Mouse (Mus musculus): ENCODE measurements at regions not wholly inside any gene's neighbourhood (a gene's known extent, or its start where the extent isn't known, plus 50 kb on each side); places are given as distances from the start of the nearest gene placed in this dataset.
A peak's percentile ranks its signal among the peaks of the same experiment; 100 is the strongest.

GRCm38 (mm10) chr3:155246628-155247027 lies 153.4 kb downstream of the Lrriq3 start:
- TF ChIP-seq EP300 (IDR thresholded peaks at IDR 0.05; ENCODE audit: low read length) (no peak), NELFE (IDR thresholded peaks at IDR 0.05; ENCODE audit: low read depth, low read length) (no peak), TCF12 (IDR thresholded peaks at IDR 0.05; ENCODE audit: low read depth, low read length) (no peak), ZNF384 (IDR thresholded peaks at IDR 0.05; ENCODE audit: low read depth, low read length) (no peak), MAFK (IDR thresholded peaks at IDR 0.05; ENCODE audit: insufficient replicate concordance, low read length) (no peak)
- dilution Hi-C loops (cut with MboI; ENCODE audit: extremely low pct_ligation_motif_present, extremely low pct_unique_long_range_greater_than_20kb, low sequenced_read_pairs) (no loop called here), in situ Hi-C loops (cut with MboI; ENCODE audit: low pct_ligation_motif_present, low pct_unique_long_range_greater_than_20kb, low sequenced_read_pairs) (loop anchor here (10.0 to 25.0 kb wide), 2 partner anchors 108 to 584 kb away; partner anchors contain the start of gene Erich3)
- H3K27ac ChIP-seq (ENCODE audit: insufficient read depth, low read depth) = no peak overlapping the region
- no peak overlapping the region for H3K4me3 ChIP-seq (replicated peaks in 1 of 3; ENCODE audit: low read depth in 2 of 3, low read length in 2 of 3, poor library complexity in 1 of 3)
- H3K4me2 ChIP-seq (ENCODE audit: insufficient read depth, low read depth, poor library complexity, severe bottlenecking) = no peak overlapping the region
- H3K4me1 ChIP-seq (ENCODE audit: control insufficient read depth in 1 of 2, insufficient read depth in 2 of 2) = peaks cover 17 to 67% of the 10 kb centered on the region in 2 experiments
- H3K79me2 ChIP-seq (replicated peaks; ENCODE audit: control insufficient read depth, extremely low read depth, insufficient read depth, poor library complexity, severe bottlenecking) = no peaks in the 10 kb centered on the region
- no peaks in the 10 kb centered on the region for H3K27me3 ChIP-seq (replicated peaks)
- DNase-seq (ENCODE audit: extremely low read depth) = no peak
- peaks cover 2% of the 10 kb centered on the region for H3K9me3 ChIP-seq (replicated peaks; ENCODE audit: low read length)
- no peak overlapping the region for H3K9ac ChIP-seq (ENCODE audit: insufficient read depth, low read depth)
- no peaks in the 10 kb centered on the region for H3K36me3 ChIP-seq (replicated peaks in 1 of 2; ENCODE audit: control insufficient read depth in 1 of 2, insufficient read depth in 1 of 2, low read length in 1 of 2)

GRCm38 (mm10) chr3:155247124-155247523 lies 153.9 kb downstream of the Lrriq3 start:
- in situ Hi-C loops (cut with MboI; ENCODE audit: low pct_ligation_motif_present, low pct_unique_long_range_greater_than_20kb, low sequenced_read_pairs) = loop anchor here (10.0 to 25.0 kb wide), 2 partner anchors 108 to 585 kb away; partner anchors contain the start of gene Erich3

More at GRCm38 (mm10) chr3:155247124-155247523, 153.9 kb downstream of the Lrriq3 start:
- TF ChIP-seq MAZ (IDR thresholded peaks at IDR 0.05; ENCODE audit: low read depth, low read length) (peak; percentile 63; the same call in 1 of the 2 replicates), ETS1 (conservative IDR thresholded peaks at IDR 0.05; ENCODE audit: low read depth, low read length) (peak; percentile 91), JUN (IDR thresholded peaks at IDR 0.05; ENCODE audit: insufficient read depth, low read depth, low read length) (peak; percentile 93), NELFE (IDR thresholded peaks at IDR 0.05; ENCODE audit: low read depth, low read length) (no peak), CTCF (conservative IDR thresholded peaks at IDR 0.05 in 1 of 2, IDR thresholded peaks at IDR 0.05 in 1 of 2; ENCODE audit: low read depth in 2 of 2, low read length in 2 of 2) (no peak), SIN3A (IDR thresholded peaks at IDR 0.05; ENCODE audit: low read length) (0 out of 2 replicates have a peak, but pooled peaks have one; percentile 38), ZKSCAN1 (IDR thresholded peaks at IDR 0.05; ENCODE audit: borderline replicate concordance, low read depth, low read length) (no peak), HCFC1 (IDR thresholded peaks at IDR 0.05; ENCODE audit: low read depth, low read length) (no peak), MYC (IDR thresholded peaks at IDR 0.05; ENCODE audit: low read depth, low read length) (peak; percentile 92), EP300 (IDR thresholded peaks at IDR 0.05; ENCODE audit: low read length) (peak; percentile 97), SMC3 (IDR thresholded peaks at IDR 0.05; ENCODE audit: low read depth, low read length) (peak; percentile 16; the same call in 1 of the 2 replicates), MAFK (IDR thresholded peaks at IDR 0.05; ENCODE audit: insufficient replicate concordance, low read length) (peak; percentile 64; the same call in 1 of the 2 replicates), CHD2 (IDR thresholded peaks at IDR 0.05; ENCODE audit: low read length) (peak; percentile 78), ELF1 (IDR thresholded peaks at IDR 0.05; ENCODE audit: low read depth, low read length) (0 out of 2 replicates have a peak, but pooled peaks have one; percentile 35), TCF12 (IDR thresholded peaks at IDR 0.05; ENCODE audit: low read depth, low read length) (peak; percentile 86), IRF4 (IDR thresholded peaks at IDR 0.05; ENCODE audit: low read depth, low read length) (peak; percentile 97), JUND (conservative IDR thresholded peaks at IDR 0.05; ENCODE audit: low read depth, low read length) (peak; percentile 93), BHLHE40 (IDR thresholded peaks at IDR 0.05; ENCODE audit: low read depth, low read length) (peak; percentile 99), USF1 (IDR thresholded peaks at IDR 0.05; ENCODE audit: low read depth, low read length) (peak; percentile 67), ZC3H11A (IDR thresholded peaks at IDR 0.05; ENCODE audit: low read depth, low read length) (no peak), RCOR1 (conservative IDR thresholded peaks at IDR 0.05; ENCODE audit: low read depth, low read length) (peak; percentile 67; the same call in 1 of the 2 replicates), MEF2A (IDR thresholded peaks at IDR 0.05; ENCODE audit: borderline replicate concordance, low read depth, low read length) (peak; percentile 95), USF2 (conservative IDR thresholded peaks at IDR 0.05; ENCODE audit: low read depth, low read length) (peak; percentile 70), CHD1 (IDR thresholded peaks at IDR 0.05; ENCODE audit: low read depth, low read length) (peak; percentile 97), MAX (IDR thresholded peaks at IDR 0.05; ENCODE audit: low read length) (peak; percentile 91), UBTF (IDR thresholded peaks at IDR 0.05; ENCODE audit: low read depth, low read length) (no peak)
- Histone ChIP-seq H3K9ac (ENCODE audit: insufficient read depth, low read depth) (no peak overlapping the region), H3K4me1 (ENCODE audit: control insufficient read depth in 1 of 2, insufficient read depth in 2 of 2) (peaks cover 17 to 70% of the 10 kb centered on the region in 2 experiments), H3K27ac (ENCODE audit: insufficient read depth, low read depth) (no peak overlapping the region), H3K9me3 (replicated peaks; ENCODE audit: low read length) (peaks cover 2% of the 10 kb centered on the region), H3K4me3 (replicated peaks in 1 of 3; ENCODE audit: low read depth in 2 of 3, low read length in 2 of 3, poor library complexity in 1 of 3) (no peak overlapping the region), H3K4me2 (ENCODE audit: insufficient read depth, low read depth, poor library complexity, severe bottlenecking) (peak overlapping the region; percentile 1; the same call in 1 of the 2 replicates), H3K79me2 (replicated peaks; ENCODE audit: control insufficient read depth, extremely low read depth, insufficient read depth, poor library complexity, severe bottlenecking) (no peaks in the 10 kb centered on the region), H3K27me3 (replicated peaks) (no peaks in the 10 kb centered on the region), H3K36me3 (replicated peaks in 1 of 2; ENCODE audit: control insufficient read depth in 1 of 2, insufficient read depth in 1 of 2, low read length in 1 of 2) (no peaks in the 10 kb centered on the region)
- DNase-seq (ENCODE audit: extremely low read depth) = peak; percentile 94
- dilution Hi-C loops (cut with MboI; ENCODE audit: extremely low pct_ligation_motif_present, extremely low pct_unique_long_range_greater_than_20kb, low sequenced_read_pairs) = no loop called here
